Mouse (Mus musculus): ENCODE data around the gene Mrgprg. TPM values are rescaled to one million over a fixed set of nuclear protein-coding genes. Genes with fewer than 3 reads are reported as not detected.

Gene Mrgprg
- under 1 TPM in 1 of 2 experiments, not detected in 1; 0.29 TPM for total RNA-seq (2021)
- long read RNA-seq, experiment 1: 0 reads
- long read RNA-seq, experiment 2: 0 reads

- DNase-seq: no peak
These were observed at the start of gene Mrgprg for GRCm38 (mm10) chr7:143766893-143767292. Gene Mrgprg (minus strand): TSS chr7:143766993.

- DNase-seq: no peak
These were observed 42.1 kb upstream of the Mrgprg start for GRCm38 (mm10) chr7:143808909-143809308.

- DNase-seq: no peak
These were observed 38.4 kb upstream of the Mrgprg start for GRCm38 (mm10) chr7:143805199-143805624.

- no peak for DNase-seq
These were observed 34.6 kb upstream of the Mrgprg start for GRCm38 (mm10) chr7:143801195-143802065.

- DNase-seq: no peak
These were observed 34.0 kb upstream of the Mrgprg start for GRCm38 (mm10) chr7:143800770-143801169.

GRCm38 (mm10) chr7:143798783-143799182 lies 32.0 kb upstream of the Mrgprg start:
- no peak for DNase-seq

GRCm38 (mm10) chr7:143793121-143793520 lies 26.3 kb upstream of the Mrgprg start:
- DNase-seq: no peak

- DNase-seq: no peak
These were observed 25.7 kb upstream of the Mrgprg start for GRCm38 (mm10) chr7:143792336-143792985.

GRCm38 (mm10) chr7:143783996-143784829 lies 17.4 kb upstream of the Mrgprg start, which contains the start of gene Mrgpre:
Gene Mrgpre (minus strand): TSS chr7:143784500.
- peak; percentile 89 for DNase-seq

- no peak for DNase-seq
These were observed 16.7 kb upstream of the Mrgprg start for GRCm38 (mm10) chr7:143783378-143783995.

GRCm38 (mm10) chr7:143777375-143777774 lies 10.6 kb upstream of the Mrgprg start:
- peak; percentile 37 for DNase-seq

- DNase-seq: no peak
These were observed 9.3 kb upstream of the Mrgprg start for GRCm38 (mm10) chr7:143776137-143776536.

- DNase-seq: no peak
These were observed 2.7 kb upstream of the Mrgprg start for GRCm38 (mm10) chr7:143769461-143769860.

- no peak for DNase-seq
These were observed 1.5 kb upstream of the Mrgprg start for GRCm38 (mm10) chr7:143768267-143768666.

- no peak for DNase-seq
These were observed 1.8 kb downstream of the Mrgprg start for GRCm38 (mm10) chr7:143764876-143765530.

- no peak for DNase-seq
These were observed 3.0 kb downstream of the Mrgprg start for GRCm38 (mm10) chr7:143763794-143764193.

GRCm38 (mm10) chr7:143758956-143759355 lies 7.8 kb downstream of the Mrgprg start:
- DNase-seq: no peak

GRCm38 (mm10) chr7:143757696-143758095 lies 9.1 kb downstream of the Mrgprg start:
- DNase-seq: no peak

- peak; percentile 71 for DNase-seq
These were observed 9.8 kb downstream of the Mrgprg start for GRCm38 (mm10) chr7:143757027-143757390.

GRCm38 (mm10) chr7:143756125-143757026 lies 10.4 kb downstream of the Mrgprg start, which contains the start of gene Osbpl5:
Gene Osbpl5 (minus strand): TSS chr7:143756985.
- DNase-seq: no peak

Data from gastrocnemius, postnatal 25 days (tissue).